Mouse (Mus musculus) left cerebral cortex, postnatal 4 days (tissue): ENCODE measurements around the gene Tenm4. TPM values are rescaled to one million over a fixed set of nuclear protein-coding genes. Genes with fewer than 3 reads are reported as not detected.

ENCODE experiments used
- DNase-seq: peaks from one replicate; pipeline ENCODE4 v3.0.0-alpha.2; 2022
- intact Hi-C: fragments of 180-260 bp; cut with DNase I; formaldehyde crosslinking; loops from one replicate; pipeline ENCODE4 v1.15.1; 2025
- total RNA-seq, 2 experiments: library from RNA; stranded (reverse); gene quantifications; 2 replicates each; pipeline ENCODE4 v1.2.3; 2021

Gene Tenm4
- total RNA-seq, 2 experiments from 2014 or later = 98.0 to 123 TPM

DNA sequence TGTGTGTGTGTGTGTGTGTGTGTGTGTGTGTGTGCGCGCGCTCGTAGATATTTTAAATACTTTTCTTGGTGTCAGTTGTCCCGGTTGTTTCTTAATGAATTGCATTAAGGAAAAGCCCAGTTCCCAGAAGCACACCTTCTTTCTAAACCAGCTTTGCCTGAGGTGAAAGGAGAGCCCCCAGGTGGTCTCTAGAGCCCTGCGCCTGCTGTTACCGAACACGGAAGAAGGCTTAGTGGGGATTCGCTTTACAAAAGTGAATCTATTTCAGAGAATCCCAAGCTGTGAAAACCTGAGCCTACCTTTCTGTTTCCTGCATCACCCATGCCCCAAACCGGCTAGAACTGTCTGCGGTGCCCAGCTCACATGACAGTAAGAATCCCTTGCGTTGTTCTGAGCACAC is 583.1 kb downstream of the Tenm4 start:
- no peak for DNase-seq

DNA sequence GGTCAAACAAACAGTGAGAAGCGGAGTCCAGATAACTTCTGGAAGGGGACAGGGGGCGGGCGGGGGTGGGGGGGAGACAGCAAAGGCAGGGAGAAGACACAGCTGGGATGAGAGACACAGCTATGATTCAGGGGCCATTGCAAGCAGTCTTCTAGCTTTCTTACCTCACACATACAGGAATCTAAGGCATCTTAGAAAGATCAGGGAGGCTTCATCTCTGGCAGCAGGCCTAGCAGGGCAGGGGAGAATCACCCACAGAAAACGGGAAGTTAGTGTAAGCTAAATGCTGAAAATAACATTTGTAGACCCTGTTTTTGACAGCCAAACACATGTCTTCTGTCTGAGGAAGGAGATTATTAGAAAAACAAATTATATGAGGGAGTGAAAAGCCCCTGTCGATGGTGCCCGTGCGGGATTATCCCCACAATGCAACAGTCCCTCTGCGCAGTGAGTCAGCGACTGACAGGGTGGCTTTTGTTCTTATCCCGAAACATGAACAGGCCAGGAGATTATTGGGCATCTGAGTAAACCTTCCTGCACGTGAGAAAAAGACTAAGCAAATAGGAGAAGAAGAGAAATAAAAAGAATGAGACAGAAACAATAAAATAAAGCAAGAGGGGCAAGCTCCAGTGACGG is 584.5 kb downstream of the Tenm4 start:
- DNase-seq = no peak
- intact Hi-C loops = no loop called here

More for the DNA sequence above, 583.1 kb downstream of the Tenm4 start:
- intact Hi-C loops = no loop called here

DNA sequence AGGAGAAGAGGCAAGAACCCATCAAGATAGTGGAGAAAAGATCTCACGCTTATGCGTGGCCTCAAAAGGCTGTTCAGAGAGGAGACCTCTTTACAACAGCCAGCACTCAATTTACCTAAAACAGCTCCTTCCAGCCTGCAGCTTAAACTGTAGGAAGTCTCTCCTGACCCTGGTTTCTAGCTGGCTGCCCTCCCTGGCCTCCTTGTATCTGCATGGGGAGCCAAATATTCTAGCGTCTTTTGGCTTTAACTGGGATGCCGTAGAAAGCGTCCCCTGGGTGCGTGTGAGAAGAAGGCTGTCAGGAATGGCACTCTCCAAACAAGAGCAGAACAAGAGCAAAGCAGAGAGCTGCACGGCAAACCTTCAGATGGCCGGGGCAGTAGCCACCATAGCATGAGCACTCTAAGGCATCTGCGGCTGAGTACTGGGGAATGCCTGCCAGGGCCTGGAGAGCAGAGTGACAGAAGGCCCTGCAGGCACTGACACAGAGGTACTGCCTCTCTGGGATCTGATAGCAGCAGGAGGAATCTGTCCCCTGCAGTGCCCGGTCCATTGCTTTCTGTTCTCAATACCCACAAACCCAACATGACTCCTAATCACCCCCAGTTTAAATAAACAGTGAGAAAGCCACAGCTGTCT is 585.2 kb downstream of the Tenm4 start:
- peak; percentile 20 for DNase-seq
- intact Hi-C loops = no loop called here

DNA sequence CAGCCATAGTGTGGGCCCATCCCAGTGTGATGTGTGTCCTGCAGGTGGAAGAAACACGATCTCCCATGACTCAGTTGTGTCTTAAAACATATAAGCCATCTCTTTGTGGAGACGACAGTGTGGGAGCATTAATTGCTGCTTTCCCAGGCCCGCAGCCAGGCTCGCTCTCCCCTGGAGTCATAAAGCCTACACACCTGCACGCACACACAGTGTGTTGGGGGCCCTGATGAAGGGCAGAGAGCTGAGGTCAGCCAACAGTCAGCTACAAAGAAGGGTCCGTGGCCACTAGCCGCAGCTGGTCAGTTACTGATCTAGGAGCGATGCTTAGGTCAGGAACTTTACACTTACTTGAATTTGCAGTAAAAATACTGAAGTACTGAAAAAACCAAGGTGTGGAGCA is 586.0 kb downstream of the Tenm4 start:
- DNase-seq = no peak
- intact Hi-C loops = no loop called here

DNA sequence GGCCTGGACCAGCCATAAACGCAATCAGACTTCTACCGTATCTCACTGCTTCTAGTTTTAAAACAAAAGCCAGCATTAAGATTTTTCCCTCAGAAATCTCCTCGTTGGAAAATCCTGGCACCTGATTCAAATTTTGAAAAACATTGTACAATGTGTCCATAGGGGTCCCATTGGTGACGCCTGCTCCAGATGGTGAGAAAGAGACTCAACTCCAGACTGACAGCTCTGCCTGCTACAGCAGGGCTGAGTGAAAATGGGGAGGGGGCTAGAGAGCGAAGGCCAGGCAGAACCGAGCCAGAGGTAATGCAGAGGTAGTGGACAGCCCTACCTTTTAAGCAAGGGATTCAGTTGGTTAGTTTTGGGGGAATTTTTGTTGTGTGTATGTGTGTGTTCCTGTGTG is 589.2 kb downstream of the Tenm4 start:
- intact Hi-C loops = no loop called here
- DNase-seq = no peak

DNA sequence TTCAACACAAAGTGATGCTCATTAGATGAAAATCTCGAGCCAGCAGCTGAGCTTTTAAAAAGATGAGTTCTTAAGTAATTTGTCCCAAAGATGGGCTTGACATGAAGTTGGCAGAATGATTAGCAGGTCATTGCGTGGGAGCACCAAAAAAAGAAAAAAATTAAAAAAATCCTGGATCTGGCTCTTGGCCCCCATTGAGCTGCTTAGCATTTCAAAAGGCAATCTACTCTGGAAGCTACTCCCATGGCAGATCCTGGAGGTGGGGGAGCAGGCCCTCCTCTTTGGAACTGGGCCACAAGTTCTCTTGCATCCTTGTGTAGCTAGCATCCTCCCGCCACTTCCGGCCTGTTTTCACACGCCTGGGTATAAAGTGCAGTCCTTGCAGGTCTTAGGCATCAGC is 590.1 kb downstream of the Tenm4 start:
- DNase-seq = no peak
- intact Hi-C loops = no loop called here

DNA sequence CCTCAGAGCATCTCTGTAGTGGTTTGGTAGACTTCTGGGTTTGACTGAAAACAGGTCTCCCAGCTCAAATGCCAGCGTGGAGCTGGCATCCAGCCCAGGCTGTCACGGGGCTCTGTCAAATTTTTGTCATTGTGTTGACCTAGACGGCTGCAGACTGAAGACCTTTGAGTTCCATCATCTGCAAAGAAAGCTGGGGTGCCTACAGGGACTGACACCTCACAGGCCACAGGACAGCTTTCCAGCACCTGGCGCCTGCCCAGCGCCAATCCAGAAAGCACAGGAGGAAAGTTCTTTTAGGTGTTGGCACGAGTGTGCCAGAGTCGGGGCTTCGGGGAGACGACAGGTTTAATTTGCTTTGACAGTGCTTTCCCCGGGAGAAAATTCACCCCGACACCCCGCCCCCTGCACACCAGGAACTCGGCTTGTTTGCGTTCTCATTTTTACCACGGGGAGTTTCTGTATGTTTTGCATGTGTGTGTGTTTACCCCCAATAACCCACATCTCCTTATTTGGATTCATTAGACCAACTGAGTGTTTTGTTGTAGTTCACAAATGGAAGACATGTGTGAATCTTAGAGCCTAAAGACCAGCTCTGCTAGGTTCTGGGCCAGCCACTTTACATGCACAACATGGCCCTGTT is 594.4 kb downstream of the Tenm4 start:
- peak; percentile 50 for DNase-seq
- intact Hi-C loops = no loop called here

DNA sequence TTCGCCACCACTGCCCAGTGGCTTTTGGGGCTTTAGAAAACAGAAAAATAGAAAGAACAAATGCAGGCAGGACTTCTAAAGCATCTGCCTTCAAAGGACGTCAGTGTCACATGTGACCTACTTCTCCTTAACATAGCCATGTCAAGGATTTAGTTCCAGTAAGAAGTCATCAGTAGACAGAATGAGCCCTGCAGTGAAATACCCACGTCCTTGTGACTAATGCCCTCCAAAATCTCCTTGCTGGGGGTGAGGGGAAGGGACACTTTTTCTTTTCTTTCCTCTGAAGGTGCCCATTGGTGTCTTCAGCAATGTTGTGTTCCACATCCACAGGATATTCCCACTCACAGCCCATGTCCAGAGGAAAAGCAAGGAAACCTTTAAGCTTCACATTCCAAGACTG is 596.0 kb downstream of the Tenm4 start:
- intact Hi-C loops = no loop called here
- DNase-seq = no peak

DNA sequence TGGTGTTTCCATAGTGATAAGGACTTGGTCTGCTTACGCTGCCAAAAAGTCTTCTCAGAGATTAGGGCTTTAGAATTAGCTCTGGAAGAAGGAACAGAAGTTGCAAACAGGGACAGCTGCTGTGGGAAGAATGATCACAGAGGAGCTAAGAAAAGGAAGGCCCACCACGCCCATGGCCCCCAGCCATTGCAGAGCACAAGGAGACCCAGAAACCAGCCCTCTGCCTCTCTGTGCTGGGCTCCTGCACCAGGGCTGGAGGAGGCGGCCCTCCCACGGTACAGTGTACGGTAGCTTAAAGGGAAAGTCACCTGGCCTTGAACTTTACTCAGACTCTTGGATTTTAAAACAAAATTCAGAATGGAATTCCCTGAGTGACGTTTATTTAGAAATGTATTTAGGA is 597.7 kb downstream of the Tenm4 start:
- no peak for DNase-seq
- intact Hi-C loops = no loop called here

DNA sequence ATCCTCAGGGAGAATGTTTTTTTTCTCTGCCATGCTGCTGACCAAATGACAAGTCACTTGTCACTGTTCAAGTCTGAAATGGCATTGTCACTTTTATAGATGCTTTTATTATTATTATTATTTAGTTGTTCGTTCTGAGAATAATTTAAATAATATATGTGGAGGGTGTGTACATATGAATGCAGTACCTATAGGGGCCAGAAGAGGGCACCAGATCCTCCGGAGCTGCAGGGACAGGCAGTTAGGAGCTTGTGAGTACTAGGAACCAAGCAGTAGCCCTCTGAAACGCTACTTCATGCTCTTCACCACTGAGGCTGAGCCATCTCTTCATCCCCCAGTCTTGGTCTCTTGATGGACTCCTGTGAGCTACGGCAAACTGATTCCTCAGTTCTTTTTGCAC is 598.7 kb downstream of the Tenm4 start:
- intact Hi-C loops = no loop called here
- DNase-seq = peak; percentile 24

DNA sequence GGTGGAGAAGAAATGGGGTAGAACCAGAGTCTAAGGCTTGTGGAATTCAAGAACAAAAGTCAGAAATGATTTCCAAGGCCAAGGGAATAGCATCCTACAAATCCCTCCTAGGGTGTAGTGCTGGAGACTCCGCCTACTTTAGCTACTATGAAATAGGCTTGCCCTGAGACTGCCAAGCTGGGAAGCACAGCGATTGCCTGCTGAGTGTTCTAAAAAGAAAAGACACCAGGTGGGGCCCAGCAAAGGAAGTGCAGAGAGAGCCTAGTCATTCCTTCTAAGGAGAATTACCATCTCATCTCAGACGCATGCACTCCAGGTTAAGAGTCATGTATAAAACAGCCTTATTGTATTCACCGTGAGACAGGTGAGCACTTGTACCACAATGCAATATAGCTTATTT is 601.9 kb downstream of the Tenm4 start:
- no peak for DNase-seq
- intact Hi-C loops = no loop called here

DNA sequence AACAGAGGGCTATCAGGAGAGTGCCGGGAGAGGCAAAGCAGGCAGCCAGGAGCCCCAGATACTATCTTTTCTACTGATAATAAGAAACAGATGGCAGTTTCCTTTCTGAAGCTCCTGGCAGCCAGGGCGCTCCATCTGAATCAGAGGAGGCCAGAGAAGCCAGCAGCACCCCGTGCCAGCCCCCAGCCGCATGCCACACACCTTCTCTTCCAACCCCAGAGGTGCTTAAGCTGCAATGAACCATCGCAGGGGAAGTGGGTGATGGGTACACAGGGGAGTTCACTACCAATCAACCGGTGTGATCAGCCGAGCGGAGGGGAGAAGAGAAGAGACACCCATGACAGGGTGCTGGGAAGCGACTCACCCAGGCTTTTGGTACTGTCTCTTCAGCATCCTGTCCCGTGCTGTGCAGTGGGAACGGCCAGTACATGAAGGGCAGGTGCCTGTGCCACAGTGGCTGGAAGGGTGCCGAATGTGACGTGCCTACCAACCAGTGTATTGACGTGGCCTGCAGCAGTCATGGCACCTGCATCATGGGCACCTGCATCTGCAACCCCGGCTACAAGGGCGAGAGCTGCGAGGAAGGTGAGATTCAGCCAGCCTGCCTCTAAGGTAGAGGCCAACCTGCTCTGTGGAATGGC is 602.7 kb downstream of the Tenm4 start:
- intact Hi-C loops = no loop called here
- peak; percentile 21 for DNase-seq

DNA sequence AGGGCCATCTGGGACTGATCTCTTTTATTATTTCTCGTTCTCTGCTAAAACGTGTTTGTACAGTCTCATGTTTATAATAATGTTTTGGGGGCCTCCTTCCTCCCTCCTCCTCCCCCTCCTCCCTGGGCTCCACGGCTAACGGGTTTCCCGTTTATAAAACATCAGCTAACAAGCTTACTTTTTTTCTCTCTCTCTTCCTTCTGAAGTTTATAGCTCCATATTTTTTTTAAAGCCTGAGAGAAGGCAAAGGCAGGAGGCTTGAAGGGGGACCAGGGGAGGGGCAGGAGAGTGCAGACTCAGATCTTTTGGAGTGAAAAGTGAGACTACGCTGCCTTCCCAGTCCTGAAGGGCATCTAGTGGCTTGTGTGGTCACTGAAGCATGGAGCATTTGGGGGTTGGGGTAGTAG is 604.0 kb downstream of the Tenm4 start:
- no peak for DNase-seq
- intact Hi-C loops = loop anchor here (5.0 kb wide), 1 partner anchor 137 kb away; no protein-coding TSS in a partner anchor

DNA sequence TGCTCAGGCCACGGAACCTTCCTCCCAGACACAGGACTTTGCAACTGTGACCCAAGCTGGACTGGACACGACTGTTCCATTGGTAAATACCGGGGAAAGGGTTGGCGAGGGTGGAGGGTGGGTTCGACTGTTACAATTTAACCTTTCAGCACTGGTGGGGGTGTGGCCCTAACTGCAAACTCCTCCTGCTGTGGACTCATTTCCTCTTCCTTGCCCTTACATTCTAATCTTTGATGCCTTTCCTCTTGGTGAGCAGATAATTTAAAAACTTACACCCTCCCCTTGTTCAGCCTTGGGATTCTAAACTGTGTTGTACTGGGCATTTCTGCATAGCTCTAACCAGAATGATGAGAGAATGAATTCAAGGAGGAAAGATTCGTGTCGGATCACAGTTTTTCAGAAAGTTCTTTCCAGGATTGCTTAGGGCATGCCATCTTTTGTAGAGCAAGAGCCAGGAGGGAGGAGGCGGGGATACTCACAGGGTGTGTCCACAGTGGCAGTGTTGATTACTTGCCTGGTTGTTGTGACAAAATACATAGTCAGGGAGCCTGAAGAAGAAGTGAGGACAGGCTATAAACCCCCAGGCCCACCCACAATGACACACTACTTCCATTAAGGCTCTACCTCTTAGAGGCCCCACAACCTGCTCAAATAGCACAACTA is 607.0 kb downstream of the Tenm4 start:
- DNase-seq = no peak
- intact Hi-C loops = loop anchor here (5.0 kb wide), 1 partner anchor 134 kb away; no protein-coding TSS in a partner anchor

DNA sequence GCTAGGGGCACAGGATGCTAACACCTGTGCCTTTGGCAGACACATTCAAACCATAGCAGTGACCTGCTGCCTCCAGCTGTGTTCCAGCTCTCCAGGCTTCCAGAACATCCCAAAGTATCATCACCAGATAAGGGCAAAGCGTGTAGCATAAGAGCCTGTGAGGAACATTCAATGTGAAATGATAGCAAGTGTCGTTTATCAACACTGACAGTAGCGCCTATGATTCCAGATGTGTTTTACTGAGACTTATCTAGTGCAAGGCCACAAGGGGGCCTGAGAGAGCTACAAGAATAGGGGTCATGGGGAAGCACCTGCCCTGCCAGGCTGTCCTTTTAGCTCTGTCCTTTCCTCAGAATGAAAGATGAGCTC is 607.5 kb downstream of the Tenm4 start:
- DNase-seq = peak; percentile 27
- intact Hi-C loops = loop anchor here (5.0 kb wide), 1 partner anchor 134 kb away; no protein-coding TSS in a partner anchor

DNA sequence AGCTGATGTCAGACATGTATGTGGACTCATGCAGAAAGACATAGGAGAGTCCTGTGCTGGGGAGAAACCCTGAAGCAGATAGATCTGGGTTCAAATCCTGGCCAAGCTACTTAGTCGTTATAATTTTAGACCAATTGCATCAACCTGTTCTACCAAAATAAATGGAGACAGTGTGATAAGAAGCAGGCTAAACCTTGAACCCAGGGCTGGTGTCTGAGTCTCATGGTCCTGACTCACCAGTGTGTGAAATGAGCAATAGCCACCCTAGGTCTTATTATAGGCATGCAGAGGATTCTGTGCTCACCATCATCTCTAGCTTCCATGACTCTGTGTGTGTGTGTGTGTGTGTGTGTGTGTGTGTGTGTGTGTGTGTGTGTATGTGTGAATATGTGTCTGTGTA is 609.5 kb downstream of the Tenm4 start:
- no peak for DNase-seq
- intact Hi-C loops = no loop called here

DNA sequence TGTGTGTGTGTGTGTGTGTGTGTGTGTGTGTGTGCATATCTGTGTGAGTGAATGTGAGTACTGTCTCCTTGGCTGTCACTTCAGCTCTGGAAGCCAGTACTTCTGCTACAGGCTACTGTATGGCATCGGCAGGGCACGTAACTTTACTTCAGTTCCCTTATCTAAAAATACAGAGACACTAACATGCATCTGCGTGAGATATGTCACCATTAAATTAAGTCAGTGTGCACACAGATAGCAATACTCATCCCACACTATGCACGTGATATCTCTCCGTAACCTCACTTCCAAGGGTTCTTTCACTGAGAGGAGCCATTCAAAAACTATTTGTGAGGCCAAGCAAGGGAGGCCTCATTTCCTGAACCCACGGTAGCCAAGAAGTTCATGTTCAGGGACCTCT is 610.0 kb downstream of the Tenm4 start:
- intact Hi-C loops = no loop called here
- no peak for DNase-seq

DNA sequence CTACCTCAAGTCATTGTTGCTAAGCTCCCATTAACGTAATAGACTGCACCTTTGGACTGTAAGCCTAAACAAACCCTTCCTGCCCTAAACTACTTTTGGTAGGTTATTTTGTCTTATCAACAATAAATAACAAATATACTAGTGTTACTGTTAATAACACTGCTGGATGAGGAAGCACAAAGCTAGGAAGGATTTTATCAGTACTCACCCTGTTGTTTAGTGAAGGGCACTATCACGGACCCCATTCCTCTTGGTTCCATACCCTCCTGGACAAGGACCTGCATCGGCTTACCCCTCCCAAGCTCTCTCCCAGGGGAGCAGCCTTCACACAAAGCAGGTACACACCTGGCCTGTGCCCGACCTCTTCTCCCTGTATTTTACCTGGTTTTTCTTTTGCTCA is 611.6 kb downstream of the Tenm4 start:
- DNase-seq = no peak
- intact Hi-C loops = no loop called here

DNA sequence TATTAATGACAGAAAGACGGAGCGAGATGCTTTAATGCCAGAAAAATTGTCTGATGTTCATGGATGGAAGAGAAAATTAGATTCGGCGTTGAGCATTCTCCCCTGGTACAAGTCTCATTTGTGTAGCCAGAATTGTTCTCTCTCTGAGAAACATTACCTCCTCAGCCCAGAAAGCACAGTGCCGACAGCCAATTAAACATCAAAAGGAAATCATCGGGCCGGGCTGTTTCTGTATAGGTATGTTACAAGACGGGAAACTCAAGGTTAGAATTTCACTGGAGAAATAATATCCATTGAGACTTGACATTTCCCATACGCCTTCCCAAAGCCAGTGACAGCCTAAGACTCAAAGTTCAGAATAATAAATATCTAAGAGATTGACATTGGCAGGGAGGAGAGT is 614.8 kb downstream of the Tenm4 start:
- no peak for DNase-seq
- intact Hi-C loops = no loop called here

DNA sequence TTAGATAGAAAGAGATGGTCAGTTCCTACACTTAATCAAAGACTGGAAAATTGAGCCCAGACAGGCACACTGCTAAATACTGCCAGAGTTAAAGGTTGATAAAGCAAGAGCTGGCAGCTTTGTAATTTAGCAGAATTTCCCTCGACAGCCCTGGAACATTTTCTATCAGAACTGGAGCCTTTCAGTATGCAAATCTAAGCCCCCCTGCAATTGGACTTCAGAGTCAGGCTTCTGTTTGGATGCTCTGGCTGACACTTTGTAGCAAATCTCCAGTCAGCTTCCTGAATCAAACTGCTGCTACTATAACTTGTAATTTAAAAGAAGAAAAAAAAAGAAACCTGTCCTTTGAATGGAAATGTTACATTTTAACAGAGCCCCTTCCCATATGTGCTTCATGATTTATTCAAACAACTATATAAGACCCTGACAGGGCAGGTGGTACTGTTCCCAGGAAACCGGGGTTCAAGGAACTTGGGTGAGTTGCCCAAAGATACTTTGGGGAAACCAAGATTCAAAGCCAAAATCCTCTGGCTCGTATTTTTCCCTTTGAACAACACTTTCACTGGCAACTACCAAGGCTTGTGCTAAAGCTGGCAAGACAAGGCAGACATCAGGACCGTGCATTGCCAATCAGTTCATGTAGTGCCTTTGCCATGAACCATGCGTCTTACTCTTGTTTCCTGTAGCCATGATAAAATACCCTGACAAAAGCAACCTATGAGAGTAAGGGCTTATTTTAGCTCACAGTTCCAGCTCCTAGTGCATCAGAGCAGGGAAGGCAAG is 615.4 kb downstream of the Tenm4 start:
- DNase-seq = no peak
- intact Hi-C loops = no loop called here
